Comparison of ENCODE assay signal across 9 mouse cellular contexts in the genomic region with DNA sequence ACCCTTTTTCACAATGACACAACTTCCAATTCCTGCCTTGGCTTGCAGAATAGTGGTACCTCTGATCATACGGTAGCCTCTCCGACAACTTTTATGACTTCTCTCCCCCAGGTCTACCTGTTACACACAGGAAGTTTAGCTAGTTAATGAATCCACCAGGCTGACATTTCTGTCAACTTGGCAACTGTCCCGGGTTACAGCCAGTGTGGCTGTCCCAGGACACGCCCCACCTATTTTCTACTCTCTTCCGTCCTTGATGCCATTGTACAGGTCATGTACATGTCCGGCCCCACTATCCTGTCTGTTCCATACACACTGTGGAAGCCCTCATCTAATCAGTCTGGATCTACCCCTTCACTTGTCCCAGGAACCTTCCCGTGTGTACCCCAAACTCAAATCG. TPM values are rescaled to one million over a fixed set of nuclear protein-coding genes. Genes with fewer than 3 reads are reported as not detected.
DNase-seq lines count a peak whose midpoint lies in the region; ATAC-seq and TF ChIP-seq lines count a peak whose summit lies in the region.
"Had no signal": no experiment of that assay in that cellular context is flagged by ENCODE, and none has a peak within 500 bp of the region (broad histone marks: within the 10 kb centered on the region; RNA-seq: fewer than 3 reads in every experiment).

No protein-coding gene starts in this region.

- H3K4me2 ChIP-seq in kidney, embryonic 15.5 days, result no peak overlapping the region
- H3K4me2 ChIP-seq in stomach, postnatal 0 days (replicated peaks; ENCODE audit: low read depth), result no peak overlapping the region
- H3K4me2 ChIP-seq: embryonic facial prominence, embryonic 15.5 days; neural tube, embryonic 15.5 days had no signal

- 33% methylated on average over 8 of the region's 8 CpGs for WGBS in spleen, adult 2 months
- 69% methylated on average over 8 of the region's 8 CpGs for WGBS in kidney, embryonic 15.5 days
- 62% methylated on average over 8 of the region's 8 CpGs for WGBS in stomach, postnatal 0 days

- no peak for TF ChIP-seq CTCF in spleen, adult 2 months (IDR thresholded peaks at IDR 0.05; ENCODE audit: extremely low read depth, insufficient read depth, insufficient read length, insufficient replicate concordance)
- TF ChIP-seq CTCF in bone marrow macrophage, adult 2 months (IDR thresholded peaks at IDR 0.05; ENCODE audit: low read depth, low read length), result no peak
- TF ChIP-seq CTCF in stomach, postnatal 0 days (IDR thresholded peaks at IDR 0.05; ENCODE audit: low read depth), result no peak

- H3K27ac ChIP-seq in spleen, adult 2 months (ENCODE audit: insufficient read depth, low read length), result peak overlapping the region; percentile 75
- H3K27ac ChIP-seq in bone marrow macrophage, adult 2 months (ENCODE audit: insufficient read depth, low read depth, low read length), result peak overlapping the region; percentile 43
- H3K27ac ChIP-seq in kidney, embryonic 15.5 days, result peak overlapping the region; percentile 38; the same call in 1 of the 2 replicates
- H3K27ac ChIP-seq in stomach, postnatal 0 days (replicated peaks), result peak overlapping the region; percentile 70; the same call in 1 of the 2 replicates
- H3K27ac ChIP-seq: embryonic facial prominence, embryonic 15.5 days; neural tube, embryonic 15.5 days had no signal

- TF ChIP-seq EP300 in stomach, postnatal 0 days (optimal IDR thresholded peaks at IDR 0.05), result no peak

- TF ChIP-seq POLR2A in spleen, adult 2 months (IDR thresholded peaks at IDR 0.05; ENCODE audit: low read depth, low read length), result no peak
- no peak for TF ChIP-seq POLR2A in bone marrow macrophage, adult 2 months (IDR thresholded peaks at IDR 0.05; ENCODE audit: borderline replicate concordance, low read depth, low read length)

- no peak for DNase-seq in spleen, adult 2 months (ENCODE audit: low read depth in 1 of 2, low spot score in 2 of 2)
- no peak for DNase-seq in spleen, postnatal 14 days (ENCODE audit: low spot score in 2 of 2)
- DNase-seq in stomach, postnatal 0 days (ENCODE audit: low spot score), result peak; percentile 60
- DNase-seq in thymus, postnatal 0 days (ENCODE audit: low spot score), result no peak
- DNase-seq in right cerebral cortex, postnatal 10 days (ENCODE audit: low spot score in 2 of 2), result no peak

- no peak overlapping the region for H3K9ac ChIP-seq in kidney, embryonic 15.5 days
- H3K9ac ChIP-seq in stomach, postnatal 0 days (ENCODE audit: low read length), result no peak overlapping the region
- H3K9ac ChIP-seq: embryonic facial prominence, embryonic 15.5 days; neural tube, embryonic 15.5 days had no signal

- no peaks in the 10 kb centered on the region for H3K27me3 ChIP-seq in spleen, adult 2 months (ENCODE audit: control insufficient read depth, insufficient read depth, low read length)
- no peaks in the 10 kb centered on the region for H3K27me3 ChIP-seq in kidney, embryonic 15.5 days
- no peaks in the 10 kb centered on the region for H3K27me3 ChIP-seq in stomach, postnatal 0 days (ENCODE audit: control insufficient read depth, insufficient read depth, low read length)
- H3K27me3 ChIP-seq: embryonic facial prominence, embryonic 15.5 days; neural tube, embryonic 15.5 days had no signal

- peaks cover 24% of the 10 kb centered on the region for H3K4me1 ChIP-seq in spleen, adult 2 months (ENCODE audit: control insufficient read depth, insufficient read depth, insufficient read length)
- peaks cover 44% of the 10 kb centered on the region for H3K4me1 ChIP-seq in bone marrow macrophage, adult 2 months (ENCODE audit: control insufficient read depth, insufficient read depth, low read length)
- peaks cover 58% of the 10 kb centered on the region for H3K4me1 ChIP-seq in kidney, embryonic 15.5 days
- H3K4me1 ChIP-seq in stomach, postnatal 0 days (replicated peaks; ENCODE audit: control insufficient read depth, insufficient read depth), result 0 out of 2 replicates have a peak, but pooled peaks cover 7% of the 10 kb centered on the region

- no peaks in the 10 kb centered on the region for H3K9me3 ChIP-seq in kidney, embryonic 15.5 days (replicated peaks)
- no peaks in the 10 kb centered on the region for H3K9me3 ChIP-seq in stomach, postnatal 0 days (ENCODE audit: control insufficient read depth, low read length)
- H3K9me3 ChIP-seq: embryonic facial prominence, embryonic 15.5 days; neural tube, embryonic 15.5 days had no signal

- H3K36me3 ChIP-seq in spleen, adult 2 months (ENCODE audit: control insufficient read depth, insufficient read depth, low read length), result no peaks in the 10 kb centered on the region
- peaks cover 11% of the 10 kb centered on the region for H3K36me3 ChIP-seq in kidney, embryonic 15.5 days
- no peaks in the 10 kb centered on the region for H3K36me3 ChIP-seq in stomach, postnatal 0 days (ENCODE audit: control insufficient read depth, insufficient read depth, low read length)
- H3K36me3 ChIP-seq: embryonic facial prominence, embryonic 15.5 days; neural tube, embryonic 15.5 days had no signal

- no peak overlapping the region; the same call in 1 of the 2 replicates for H3K4me3 ChIP-seq in spleen, adult 2 months (ENCODE audit: extremely low read depth, insufficient read depth, insufficient read length)
- H3K4me3 ChIP-seq in bone marrow macrophage, adult 2 months (ENCODE audit: insufficient read depth, low read length), result peak overlapping the region; percentile 7; the same call in 1 of the 2 replicates
- no peak overlapping the region for H3K4me3 ChIP-seq in kidney, embryonic 15.5 days (replicated peaks)
- H3K4me3 ChIP-seq in stomach, postnatal 0 days (ENCODE audit: low read depth, low read length), result no peak overlapping the region
- H3K4me3 ChIP-seq: embryonic facial prominence, embryonic 15.5 days; neural tube, embryonic 15.5 days had no signal

- no peak for ATAC-seq in kidney, embryonic 15.5 days (replicated peaks; ENCODE audit: low FRiP score)
- ATAC-seq in stomach, postnatal 0 days (ENCODE audit: low FRiP score, low TSS enrichment), result no peak

RNA-seq across cellular contexts. Expression of a gene that starts 5.2 kb away (rescaled TPM):
- 11.4 and 12.5 TPM in 2 replicates for polyA plus RNA-seq in spleen, adult 2 months (2012; rRNA removed)
- 30.2 and 32.9 TPM in 2 replicates for polyA plus RNA-seq in bone marrow macrophage, adult 2 months (2012; ENCODE audit: insufficient read depth, insufficient read length, missing spikeins)
- polyA plus RNA-seq in kidney, embryonic 15.5 days (2015; fragmentation: Nextera tagmentation; extraction: Ambion mirVana), result 28.4 and 29.7 TPM in 2 replicates
- 7.4 and 9.7 TPM in 2 replicates for polyA plus RNA-seq in stomach, postnatal 0 days (2015; fragmentation: Nextera tagmentation; extraction: Ambion mirVana)
- polyA plus RNA-seq in thymus, postnatal 0 days (2015; fragmentation: Nextera tagmentation; extraction: Ambion mirVana), result 25.6 and 32.2 TPM in 2 replicates

RNA-seq across cellular contexts. Expression of a gene that starts 5.3 kb away (rescaled TPM):
- 21.1 and 22.8 TPM in 2 replicates for polyA plus RNA-seq in spleen, adult 2 months (2012; rRNA removed)
- polyA plus RNA-seq in bone marrow macrophage, adult 2 months (2012; ENCODE audit: insufficient read depth, insufficient read length, missing spikeins), result 52.9 and 53.5 TPM in 2 replicates
- polyA plus RNA-seq in kidney, embryonic 15.5 days (2015; fragmentation: Nextera tagmentation; extraction: Ambion mirVana), result 55.8 TPM in 2 replicates
- polyA plus RNA-seq in stomach, postnatal 0 days (2015; fragmentation: Nextera tagmentation; extraction: Ambion mirVana), result 59.6 and 60.7 TPM in 2 replicates
- 50.5 and 53.1 TPM in 2 replicates for polyA plus RNA-seq in thymus, postnatal 0 days (2015; fragmentation: Nextera tagmentation; extraction: Ambion mirVana)

RNA-seq across cellular contexts. Expression of a gene that starts 20.5 kb away (rescaled TPM):
- polyA plus RNA-seq in spleen, adult 2 months (2012; rRNA removed), result 43.9 and 48.1 TPM in 2 replicates
- polyA plus RNA-seq in bone marrow macrophage, adult 2 months (2012; ENCODE audit: insufficient read depth, insufficient read length, missing spikeins), result 6.4 and 6.7 TPM in 2 replicates
- 0.58 and 1.6 TPM in 2 replicates for polyA plus RNA-seq in kidney, embryonic 15.5 days (2015; fragmentation: Nextera tagmentation; extraction: Ambion mirVana)
- polyA plus RNA-seq in stomach, postnatal 0 days (2015; fragmentation: Nextera tagmentation; extraction: Ambion mirVana), result 3.0 and 3.6 TPM in 2 replicates
- 2.6 and 3.1 TPM in 2 replicates for polyA plus RNA-seq in thymus, postnatal 0 days (2015; fragmentation: Nextera tagmentation; extraction: Ambion mirVana)
